Mouse (Mus musculus) left cerebral cortex, postnatal 10 days (tissue): Measurements from ENCODE around the gene Klhl10. TPM values are rescaled to one million over a fixed set of nuclear protein-coding genes. Genes with fewer than 3 reads are reported as not detected.

ENCODE experiments used
- DNase-seq, 2 experiments: peaks; one replicate each; pipeline ENCODE4 v3.0.0; 2021 to 2022; ENCODE audit warnings: low spot score in 2 of 2, mixed read lengths in 1 of 2; ENCODE audit errors: extremely low spot score in 1 of 2
- intact Hi-C: fragments of 180-260 bp; cut with DNase I; formaldehyde crosslinking; loops from one replicate; pipeline ENCODE4 v1.15.1; 2025
- total RNA-seq, 2 experiments: library from RNA; stranded (reverse); gene quantifications; 2 replicates each; pipeline ENCODE4 v1.2.3; 2021

The Klhl10 gene
- total RNA-seq, 2 experiments from 2014 or later, result 1.6 to 1.9 TPM

DNA sequence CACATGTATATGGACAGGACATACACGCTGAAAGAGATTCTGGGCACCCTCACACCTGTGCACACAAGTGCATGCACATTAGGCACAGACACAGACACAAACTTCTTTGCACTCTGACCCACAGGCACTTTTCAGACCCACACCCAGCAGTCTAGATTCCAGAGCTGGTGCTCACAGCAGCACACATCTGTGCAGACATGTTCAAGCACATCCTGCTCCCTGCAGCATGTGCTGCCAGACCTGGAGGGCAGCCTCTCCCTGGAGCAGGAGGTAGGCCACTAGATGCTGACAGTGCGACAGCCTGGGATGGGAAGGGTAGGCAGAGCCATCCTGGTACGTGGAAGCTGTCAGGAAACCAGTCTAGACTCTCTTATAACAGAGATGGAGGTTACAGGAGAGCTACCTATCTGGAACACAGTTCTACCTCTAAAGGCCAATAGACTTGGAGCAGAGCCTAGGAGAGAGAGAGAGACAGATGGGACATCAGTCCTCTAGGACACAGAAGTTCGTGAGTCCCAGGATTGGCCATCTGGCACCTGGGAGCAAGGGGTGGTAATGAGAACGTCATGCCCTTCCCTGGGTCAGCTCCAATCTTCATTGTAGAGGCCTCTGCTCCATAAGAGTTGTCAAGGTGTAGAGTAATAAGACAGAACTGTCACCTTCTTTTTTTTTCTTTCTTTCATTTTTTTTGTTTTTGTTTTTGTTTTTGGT lies 34.6 kb upstream of the Klhl10 start:
- DNase-seq, result no peak
- intact Hi-C loops, result no loop called here

DNA sequence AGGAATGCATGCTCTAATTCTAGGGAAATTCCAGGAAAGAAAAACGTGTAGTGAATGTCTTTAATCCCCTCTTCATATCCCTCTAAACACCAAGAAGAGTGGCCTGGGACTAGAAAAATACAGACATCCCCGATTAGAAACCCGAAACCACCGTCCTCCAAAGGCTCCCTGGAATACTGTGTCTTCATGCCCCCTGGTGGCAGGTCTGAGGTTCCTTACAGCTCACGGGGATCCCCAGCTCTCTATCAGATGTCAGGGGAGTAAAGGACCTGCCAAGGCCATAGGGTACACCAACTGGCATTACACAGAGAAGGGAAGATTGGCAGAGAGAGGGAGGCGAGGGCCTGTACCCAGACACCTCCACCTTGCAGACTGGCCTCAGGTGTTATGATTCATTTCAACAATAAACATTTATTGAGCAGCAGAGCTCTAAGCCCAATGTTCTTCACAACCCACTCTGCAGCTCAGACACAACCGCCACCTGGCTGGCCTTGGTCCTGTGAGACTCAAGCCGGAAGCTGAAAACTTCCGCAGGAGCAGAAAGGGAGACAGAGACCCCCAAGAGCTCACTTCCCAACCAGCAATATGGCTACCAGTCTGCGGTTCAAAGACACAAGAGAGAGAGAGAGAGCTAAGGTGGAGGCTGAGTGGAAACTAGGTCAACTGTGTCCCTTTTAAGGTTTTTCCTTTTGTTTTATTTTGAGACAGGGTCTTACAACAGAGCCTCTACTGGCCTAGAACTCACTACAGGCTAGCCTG lies 33.5 kb upstream of the Klhl10 start:
- intact Hi-C loops, result loop anchor here (2.0 kb wide), 1 partner anchor 45 kb away; no protein-coding TSS in a partner anchor
- peak; percentile 63 to 81 for DNase-seq

DNA sequence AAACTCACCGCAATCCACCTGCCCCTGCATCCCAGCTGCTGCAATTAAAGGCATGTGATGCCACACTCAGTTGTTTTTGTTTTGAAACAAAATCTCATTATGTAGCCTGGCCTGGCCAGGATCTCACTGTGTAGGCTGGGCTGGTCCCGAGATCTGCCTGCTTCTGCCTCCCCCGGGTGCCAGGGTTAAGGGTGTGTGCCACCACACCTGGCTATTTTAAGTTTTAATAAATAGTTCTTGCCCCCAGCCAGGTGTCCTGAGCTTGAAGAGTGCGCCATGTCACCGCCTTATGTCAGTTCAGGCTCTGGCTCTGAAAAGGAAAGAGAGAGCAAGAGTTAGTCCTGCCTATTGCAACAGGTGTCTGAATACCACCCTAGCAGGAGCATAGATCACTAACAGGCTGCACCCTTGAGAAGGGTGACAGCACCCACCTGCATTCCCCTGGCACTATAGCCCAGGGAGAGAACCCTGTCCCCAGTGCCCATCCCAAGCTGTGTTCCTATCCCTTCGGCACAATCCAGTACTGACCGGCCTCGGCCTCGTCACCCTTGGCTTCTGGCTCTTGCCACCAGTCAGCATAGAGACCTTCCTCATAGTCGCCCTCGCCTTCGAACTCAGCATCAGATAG lies 32.8 kb upstream of the Klhl10 start:
- no peak for DNase-seq
- intact Hi-C loops, result loop anchor here (2.0 kb wide), 1 partner anchor 46 kb away; no protein-coding TSS in a partner anchor

DNA sequence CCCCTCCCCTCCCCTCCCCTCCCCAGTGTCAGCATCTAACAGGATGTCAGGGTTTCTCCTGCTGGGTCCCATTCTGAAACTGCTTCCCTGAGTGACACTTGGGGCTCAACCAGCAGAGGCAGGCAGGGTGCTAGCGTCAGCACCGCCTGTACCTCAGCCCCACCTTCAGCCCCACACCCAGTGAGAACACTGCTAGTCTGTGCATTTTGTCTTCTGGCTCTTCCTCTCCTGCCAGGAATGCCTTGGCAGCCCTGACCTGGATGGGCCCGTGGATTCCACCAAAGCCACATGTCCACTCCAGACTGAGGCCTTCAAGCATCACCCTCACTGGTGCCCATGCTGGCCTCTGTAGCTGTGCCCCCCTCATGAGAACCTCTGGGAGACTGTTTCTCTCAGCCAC lies 32.0 kb upstream of the Klhl10 start:
- intact Hi-C loops, result loop anchor here (2.0 kb wide), 1 partner anchor 47 kb away; no protein-coding TSS in a partner anchor

DNA sequence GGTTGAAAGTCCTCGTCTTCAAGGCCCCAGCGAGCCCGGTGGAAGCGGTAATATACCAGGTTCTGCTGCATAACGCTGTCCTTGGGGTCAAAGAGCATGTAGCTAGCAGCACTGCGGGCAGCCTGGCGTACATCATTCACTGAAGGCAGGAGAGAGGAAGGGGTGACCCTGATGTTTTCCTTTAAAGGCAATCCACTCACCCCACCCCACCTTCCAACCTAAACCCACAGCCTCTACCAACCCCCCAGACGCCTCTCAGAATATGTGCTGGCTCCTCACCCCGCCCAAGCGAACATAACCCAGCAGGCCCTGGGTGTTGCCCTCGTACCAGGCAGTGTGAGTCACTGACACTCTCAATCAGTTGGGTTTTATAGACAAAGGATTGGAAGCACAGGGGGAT lies 30.0 kb upstream of the Klhl10 start:
- no peak for DNase-seq
- intact Hi-C loops, result no loop called here

More for the DNA sequence above, 32.0 kb upstream of the Klhl10 start:
- DNase-seq, result no peak

DNA sequence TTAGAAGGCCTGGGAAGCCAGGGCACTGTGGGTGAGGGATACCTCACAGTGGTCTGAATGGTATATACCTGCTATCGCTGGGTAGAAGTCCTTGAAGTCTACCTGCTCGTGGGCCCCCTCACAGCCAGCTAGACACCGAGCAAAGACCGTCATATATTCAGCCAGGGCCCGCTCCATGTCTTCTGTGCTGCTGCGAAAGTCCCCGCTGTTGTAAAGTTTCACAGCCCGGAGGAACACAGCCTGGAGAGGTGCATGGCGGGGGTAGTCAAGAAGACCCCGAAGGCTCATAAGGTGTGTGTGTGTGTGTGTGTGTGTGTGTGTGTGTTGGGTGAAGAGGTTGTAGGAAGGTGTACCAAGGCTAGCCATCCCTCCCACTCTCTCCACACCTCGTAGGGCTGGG lies 28.2 kb upstream of the Klhl10 start:
- intact Hi-C loops, result no loop called here
- DNase-seq, result no peak

DNA sequence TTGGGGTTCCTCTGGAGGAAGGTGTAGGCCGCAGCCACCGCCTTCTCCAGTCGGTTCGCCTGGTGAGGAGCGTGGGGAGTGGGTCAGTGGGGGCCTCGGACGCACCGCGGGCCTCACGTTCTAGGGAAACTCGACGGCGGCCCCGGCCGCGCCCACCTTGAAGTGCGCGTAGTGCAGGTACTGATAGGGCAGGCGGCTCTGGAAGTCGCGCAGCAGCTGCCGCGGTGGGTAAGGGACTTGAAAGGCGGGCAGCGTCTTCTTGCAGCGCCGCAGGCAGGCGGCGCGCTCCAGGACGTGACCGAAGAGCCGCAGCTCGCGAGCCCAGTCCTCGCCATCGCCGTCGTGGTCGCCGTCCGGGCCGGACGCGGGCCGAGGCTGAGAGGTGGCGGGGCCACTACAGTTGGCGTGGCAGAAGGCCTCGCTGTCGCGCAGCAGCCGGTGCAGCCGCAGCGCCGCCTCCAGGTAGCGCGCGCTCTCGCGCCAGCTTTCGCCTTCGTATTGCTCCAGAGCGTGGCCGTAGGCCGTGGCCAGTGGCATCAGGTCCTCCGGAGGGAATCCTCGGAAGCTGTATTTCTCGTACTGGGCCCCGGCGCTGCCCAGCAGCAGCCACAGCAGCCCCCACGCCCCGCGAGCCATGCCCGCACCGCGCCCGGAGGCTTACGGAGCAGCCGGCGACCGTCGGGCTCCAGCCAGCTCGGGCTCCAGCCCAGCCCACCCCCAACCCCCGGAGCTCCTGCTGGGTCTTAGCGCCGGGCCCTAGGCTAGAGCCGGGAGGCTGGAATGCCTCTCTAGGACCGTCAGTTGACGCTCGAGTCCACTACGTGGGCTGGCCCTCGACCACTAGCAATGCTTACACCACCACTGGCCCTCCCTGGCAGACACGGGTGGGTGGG lies 27.4 kb upstream of the Klhl10 start, which contains the start of gene P3h4:
TSS of gene P3h4 (minus strand) at position 816 of the 893 bp plus-strand sequence.
- peak in 1 of 2 experiments; percentile 90 for DNase-seq
- intact Hi-C loops, result no loop called here

DNA sequence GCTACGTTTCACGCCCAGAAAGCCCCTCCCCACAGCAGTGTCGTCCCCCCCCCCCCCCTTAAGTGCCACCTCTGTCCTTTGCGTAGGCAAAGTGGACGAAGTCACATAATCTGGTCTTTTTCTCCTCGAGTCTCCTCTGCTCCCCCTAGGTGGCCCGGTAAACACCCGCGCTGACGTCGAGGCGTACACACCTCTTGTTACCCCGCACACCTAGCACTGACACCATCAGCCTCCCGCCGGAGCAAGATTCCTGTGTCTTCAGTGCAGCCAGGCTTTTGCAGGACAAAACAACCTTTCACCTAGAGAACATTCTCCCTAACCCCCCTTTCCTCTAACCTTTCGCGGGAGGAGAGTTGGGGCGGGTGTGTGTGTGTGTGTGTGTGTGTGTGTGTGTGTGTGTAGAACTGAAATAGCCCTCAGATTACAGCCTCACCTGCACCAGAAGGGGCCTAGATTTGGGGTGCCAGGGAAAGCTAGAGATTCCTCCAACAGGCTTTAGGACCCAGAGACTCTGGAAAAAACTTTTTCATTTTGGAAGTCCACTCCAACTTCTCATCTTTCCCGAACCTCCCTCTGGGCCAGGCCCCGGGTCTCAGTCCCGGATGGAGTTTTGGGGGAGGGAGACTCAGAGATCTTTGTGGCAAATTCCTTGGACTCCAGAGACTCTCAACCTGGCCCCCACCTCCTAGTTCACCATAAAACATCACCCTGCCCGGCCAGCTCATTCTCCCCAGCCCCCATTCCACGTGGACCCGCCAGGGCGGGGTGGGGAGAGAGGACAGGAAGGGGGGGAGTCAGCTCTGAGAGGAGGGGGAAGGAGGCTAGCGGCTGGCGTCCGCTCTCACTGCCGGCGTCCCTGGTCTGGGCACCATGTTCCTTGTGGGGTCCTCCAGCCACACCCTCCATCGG lies 26.5 kb upstream of the Klhl10 start, which contains the start of gene Fkbp10:
TSS of gene Fkbp10 (plus strand) at position 784 of the 909 bp plus-strand sequence.
- intact Hi-C loops, result no loop called here
- DNase-seq, result peak in 1 of 2 experiments; percentile 80

DNA sequence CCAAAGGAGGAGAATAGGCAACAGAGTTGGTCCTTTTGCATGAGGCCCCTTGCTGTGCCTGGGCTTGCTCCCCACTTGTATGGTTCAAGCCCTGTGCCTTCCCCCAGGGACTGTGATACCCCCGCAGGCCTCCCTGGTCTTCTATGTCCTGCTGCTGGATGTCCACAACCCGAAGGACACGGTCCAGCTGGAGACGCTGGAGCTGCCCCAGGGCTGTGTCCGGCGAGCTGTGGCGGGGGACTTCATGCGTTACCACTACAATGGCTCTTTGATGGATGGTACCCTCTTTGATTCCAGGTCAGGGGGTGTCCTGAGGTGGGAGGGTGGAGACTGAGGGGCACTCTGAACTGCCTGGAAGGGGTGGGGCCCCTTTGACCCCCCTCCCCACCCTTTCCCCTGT lies 20.2 kb upstream of the Klhl10 start:
- no peak for DNase-seq
- intact Hi-C loops, result no loop called here

DNA sequence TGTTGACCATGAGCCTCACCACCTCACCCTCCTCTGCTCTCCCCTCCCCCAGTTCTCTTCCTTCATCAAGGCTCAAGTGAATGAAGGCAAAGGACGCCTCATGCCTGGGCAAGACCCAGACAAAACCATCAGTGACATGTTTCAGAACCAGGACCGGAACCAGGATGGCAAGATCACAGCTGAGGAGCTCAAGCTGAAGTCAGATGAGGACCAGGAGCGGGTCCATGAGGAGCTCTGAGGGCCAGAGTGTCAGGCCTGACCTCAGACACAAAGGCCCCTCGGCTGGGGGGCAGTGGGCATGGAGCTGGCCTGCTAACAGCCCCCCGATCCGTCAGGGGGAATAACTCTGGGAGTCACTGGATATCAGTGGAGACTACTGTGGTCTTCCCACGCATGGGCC lies 17.9 kb upstream of the Klhl10 start:
- no peak for DNase-seq
- intact Hi-C loops, result loop anchor here (2.0 kb wide), 1 partner anchor 39 kb away; no protein-coding TSS in a partner anchor

DNA sequence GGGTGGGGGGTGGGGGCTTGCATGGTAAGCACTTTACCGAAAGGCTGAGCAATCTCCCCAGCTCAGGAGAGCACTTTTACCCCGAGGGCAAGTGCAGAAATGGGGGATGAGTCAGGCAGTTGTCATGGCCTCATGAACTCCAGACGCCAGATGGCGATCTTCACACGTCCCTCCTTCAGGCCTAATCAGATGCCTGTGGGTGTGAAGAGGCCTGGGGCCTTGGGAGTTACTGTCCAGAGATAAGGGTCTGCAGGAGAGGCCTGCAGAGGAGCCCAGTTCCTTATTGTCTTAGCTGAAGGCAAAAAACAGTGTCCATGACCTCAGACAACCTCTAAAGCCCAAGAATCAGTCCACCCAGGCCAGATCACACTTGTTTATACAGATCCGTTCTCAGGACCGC lies 15.9 kb upstream of the Klhl10 start:
- intact Hi-C loops, result loop anchor here (2.0 kb wide), 1 partner anchor 37 kb away; no protein-coding TSS in a partner anchor

DNA sequence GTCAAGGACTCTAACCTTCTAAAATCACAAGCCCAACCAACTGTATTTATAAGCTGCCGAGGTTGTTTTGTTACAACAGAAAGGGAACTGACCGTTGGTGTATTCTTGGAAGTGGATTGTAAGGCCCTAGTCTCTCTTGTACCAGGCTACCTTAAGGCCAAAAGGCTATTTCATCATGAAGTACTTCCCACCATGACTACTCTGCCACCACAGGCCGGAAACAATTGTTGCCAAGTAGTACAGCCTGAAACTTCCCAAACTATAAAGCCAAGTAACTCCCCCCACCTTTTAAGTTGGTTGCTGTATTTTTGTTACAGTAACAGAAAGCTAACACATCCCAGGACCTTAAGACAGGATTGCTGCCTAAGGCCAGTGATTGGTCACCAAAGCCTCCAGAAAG lies 14.9 kb upstream of the Klhl10 start:
- no peak for DNase-seq
- intact Hi-C loops, result no loop called here

More for the DNA sequence above, 15.9 kb upstream of the Klhl10 start:
- DNase-seq, result peak; percentile 40 to 79

DNA sequence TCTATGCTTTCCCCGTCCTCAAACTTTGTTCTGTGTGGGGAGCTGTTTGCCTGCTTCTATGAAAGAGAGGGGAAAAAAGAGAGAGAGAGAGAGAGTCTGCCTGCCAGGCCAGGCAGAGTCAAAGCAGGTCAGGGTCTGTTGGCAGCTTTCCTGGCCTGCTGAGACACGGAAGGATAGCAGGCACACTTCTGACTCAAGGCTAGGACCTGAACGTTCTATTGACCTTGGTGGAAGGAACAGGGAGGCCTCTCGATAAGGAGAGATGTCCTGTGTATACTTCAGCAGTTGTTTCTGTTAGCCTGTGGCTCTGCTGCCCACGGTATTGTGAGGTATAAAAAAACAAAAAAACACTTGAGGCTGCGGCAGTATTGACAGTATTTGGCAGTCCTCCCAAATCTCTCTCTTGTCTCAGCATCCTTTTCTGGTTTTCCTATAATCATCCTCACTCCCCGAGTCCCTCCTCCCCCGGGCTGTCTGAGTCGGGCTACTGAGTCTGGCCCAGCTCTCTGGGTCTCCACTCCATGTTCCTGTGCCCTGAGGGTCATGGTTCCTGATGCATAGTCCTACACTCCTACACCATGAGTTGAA lies 13.0 kb upstream of the Klhl10 start:
- intact Hi-C loops, result no loop called here
- DNase-seq, result peak; percentile 43 to 56

DNA sequence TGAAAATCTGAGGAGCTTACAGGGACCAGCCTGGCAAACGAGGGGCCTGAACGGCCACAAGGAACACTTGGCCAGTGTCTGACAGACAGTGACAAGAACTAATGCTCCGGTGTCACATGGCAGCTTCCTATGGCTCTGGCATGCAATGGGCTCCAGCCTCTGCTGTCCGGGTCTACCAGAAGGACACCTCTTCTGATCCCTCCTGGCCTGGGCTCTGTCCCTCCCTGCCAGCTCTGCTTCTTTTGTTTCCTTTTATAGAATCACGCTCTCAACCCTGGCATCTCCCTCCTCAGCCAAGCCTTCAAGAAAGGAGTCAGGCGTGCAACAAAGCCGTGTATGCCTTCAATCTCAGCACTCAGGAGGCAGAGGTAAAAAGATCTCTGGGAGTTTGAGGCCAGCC lies 11.7 kb upstream of the Klhl10 start:
- no peak for DNase-seq
- intact Hi-C loops, result no loop called here

DNA sequence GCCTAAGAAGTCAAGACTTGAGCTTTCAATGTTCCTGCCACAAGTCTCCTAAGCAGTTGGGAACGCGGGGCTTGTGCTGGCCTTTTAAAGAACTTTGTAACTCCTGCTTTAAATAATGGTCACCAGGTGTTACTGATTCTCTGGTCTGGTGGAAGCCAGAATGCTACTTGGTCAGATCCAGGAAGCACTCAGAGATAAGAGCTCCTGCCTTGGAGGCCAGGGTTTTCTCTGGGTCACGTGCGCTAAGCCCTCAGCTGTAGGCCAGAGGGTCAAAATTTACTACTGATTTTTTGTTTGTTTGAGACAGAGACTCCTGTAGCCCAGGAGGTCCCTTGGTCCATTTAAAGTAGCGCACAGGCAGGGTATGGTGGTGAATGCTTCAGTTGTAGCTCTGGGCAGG lies 9.7 kb upstream of the Klhl10 start:
- intact Hi-C loops, result no loop called here
- DNase-seq, result no peak

DNA sequence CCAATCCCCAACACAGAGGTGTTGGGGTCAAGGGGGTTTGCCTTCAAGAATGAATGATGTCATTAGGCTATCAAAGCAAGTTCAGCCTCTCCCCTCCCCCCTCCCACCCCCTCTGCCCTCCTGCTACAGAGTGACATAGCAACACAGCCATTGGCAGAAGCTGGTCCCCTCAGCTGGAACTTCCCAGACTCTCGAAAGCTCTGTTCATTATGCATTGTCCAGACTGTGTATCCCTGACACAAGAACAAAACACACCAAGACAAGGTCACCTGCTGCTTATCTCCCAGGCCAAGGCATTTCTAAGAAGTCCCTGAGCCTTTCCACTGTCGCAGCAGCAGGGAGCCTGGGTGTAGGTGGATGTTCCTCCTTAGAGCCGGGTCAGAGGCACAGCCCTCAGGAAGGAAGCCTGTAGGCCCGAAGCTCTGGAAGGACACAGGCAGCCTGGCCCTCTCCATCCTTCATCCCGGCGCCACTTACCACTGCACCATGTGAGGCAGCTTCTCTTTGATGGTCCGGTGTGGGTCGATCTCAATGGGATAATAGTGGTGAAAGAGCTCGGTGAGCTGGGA lies 6.0 kb upstream of the Klhl10 start:
- intact Hi-C loops, result no loop called here

DNA sequence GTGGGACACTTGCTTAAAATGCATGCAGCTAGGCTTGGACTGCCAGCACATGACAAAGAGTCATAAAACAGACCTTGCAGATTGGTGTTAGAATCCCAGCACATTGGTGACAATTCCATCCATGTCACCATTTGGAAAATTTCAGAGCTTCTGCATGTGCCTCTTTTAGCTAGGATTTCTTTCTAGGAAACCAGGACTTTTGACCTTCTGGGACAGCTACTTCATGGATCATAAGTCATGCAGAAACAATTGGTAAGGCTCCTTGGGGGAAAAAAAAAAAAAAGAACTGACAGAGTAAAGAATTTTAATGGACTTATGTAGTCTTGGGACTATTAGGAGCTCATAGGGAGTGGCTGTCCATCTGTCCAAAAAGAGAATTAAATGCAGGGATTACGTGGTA lies 3.8 kb upstream of the Klhl10 start:
- no peak for DNase-seq
- intact Hi-C loops, result no loop called here

More for the DNA sequence above, 6.0 kb upstream of the Klhl10 start:
- DNase-seq, result no peak
